Mouse (Mus musculus): ENCODE measurements around the gene Gfi1. TPM values are rescaled to one million over a fixed set of nuclear protein-coding genes. Genes with fewer than 3 reads are reported as not detected.

Gene Gfi1
- not detected in 2 replicates for polyA plus RNA-seq (2015; fragmentation: Nextera tagmentation; extraction: Ambion mirVana)

DNA sequence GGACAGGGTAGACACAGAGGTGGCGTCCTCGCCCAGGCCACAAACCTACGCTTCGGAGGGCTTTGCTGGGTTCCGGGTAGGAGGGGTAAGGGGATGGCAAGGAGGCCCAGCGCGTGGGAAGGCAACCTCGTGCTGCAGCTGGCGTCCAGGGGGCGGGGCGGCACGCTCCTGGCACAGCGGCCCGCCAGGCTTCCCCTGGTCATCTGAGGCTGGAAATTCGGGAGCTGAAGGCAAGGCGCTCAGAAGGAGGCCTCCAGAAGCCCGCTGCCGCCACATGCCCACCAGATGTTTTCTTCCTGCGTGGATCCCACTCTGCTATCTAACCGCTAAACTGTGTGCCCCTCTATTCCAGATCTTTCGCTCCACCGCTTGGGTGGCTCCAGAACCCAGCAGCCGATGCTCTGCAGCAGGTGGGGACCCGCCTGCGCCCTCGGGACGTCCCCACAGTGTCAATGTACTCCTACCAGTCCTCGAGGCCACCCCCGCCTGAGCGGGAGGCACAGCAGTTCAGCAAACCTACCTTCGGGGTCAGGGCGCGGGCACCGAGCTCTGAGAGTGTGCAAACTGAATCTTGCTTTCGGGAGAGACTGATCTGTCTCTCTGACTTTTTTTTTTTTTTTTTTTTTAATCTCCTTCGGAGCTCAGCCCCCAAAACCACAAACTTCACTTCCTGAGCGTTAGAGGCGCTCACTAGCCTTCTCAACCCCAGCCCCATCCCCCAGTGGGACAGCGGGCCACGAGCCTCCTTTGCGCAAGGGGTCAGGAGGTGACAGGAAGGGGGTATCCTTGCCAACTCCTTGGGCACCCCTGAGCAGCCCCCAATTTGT lies at the start of gene Gfi1:
Gene Gfi1 (minus strand): TSS at position 602 of the 827 bp plus-strand sequence.
- Histone ChIP-seq H3K27me3 (ENCODE audit: control insufficient read depth, insufficient read depth, low read depth, low read length) (peaks cover 50% of the 10 kb centered on the region), H3K4me2 (ENCODE audit: low read length) (peak within 1 kb of the TSS; percentile 37), H3K4me1 (ENCODE audit: control insufficient read depth, insufficient read depth, low read length) (peaks cover 34% of the 10 kb centered on the region), H3K9me3 (replicated peaks; ENCODE audit: control insufficient read depth, low read length, poor library complexity, severe bottlenecking) (no peaks in the 10 kb centered on the region), H3K27ac (ENCODE audit: low read length) (no peak within 1 kb of the TSS), H3K36me3 (ENCODE audit: control insufficient read depth, insufficient read depth, low read length) (no peaks in the 10 kb centered on the region), H3K9ac (ENCODE audit: low read depth, low read length) (no peak within 1 kb of the TSS), H3K4me3 (ENCODE audit: low read depth, low read length) (peak within 1 kb of the TSS; percentile 12)
- WGBS: under 1% methylated on average over 36 of the region's 41 CpGs
- ATAC-seq: no peak

DNA sequence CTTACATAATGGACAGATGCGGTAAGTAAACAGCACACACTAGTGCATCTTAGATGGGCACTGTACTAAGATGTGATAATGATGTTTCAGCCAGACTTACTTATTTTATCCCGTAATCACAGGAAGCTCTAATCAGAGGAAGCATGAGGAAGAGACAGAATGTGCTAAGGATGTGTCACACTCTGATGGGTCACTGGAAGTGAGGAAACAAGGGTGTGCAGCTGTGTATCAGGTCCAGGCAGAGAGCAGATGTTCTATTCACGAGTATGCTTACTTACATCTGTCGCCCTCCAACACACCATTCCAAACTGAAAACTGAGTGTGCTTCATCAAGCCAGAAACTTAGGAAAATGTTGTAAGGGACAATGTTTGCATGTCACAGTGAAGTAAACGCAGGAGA lies 46.2 kb upstream of the Gfi1 start:
- Histone ChIP-seq H3K36me3 (ENCODE audit: control insufficient read depth, insufficient read depth, low read length) (no peaks in the 10 kb centered on the region), H3K27ac (ENCODE audit: low read length) (no peak overlapping the region), H3K4me1 (ENCODE audit: control insufficient read depth, insufficient read depth, low read length) (no peaks in the 10 kb centered on the region), H3K4me2 (ENCODE audit: low read length) (no peak overlapping the region), H3K9ac (ENCODE audit: low read depth, low read length) (no peak overlapping the region), H3K4me3 (ENCODE audit: low read depth, low read length) (no peak overlapping the region), H3K27me3 (ENCODE audit: control insufficient read depth, insufficient read depth, low read depth, low read length) (no peaks in the 10 kb centered on the region), H3K9me3 (replicated peaks; ENCODE audit: control insufficient read depth, low read length, poor library complexity, severe bottlenecking) (no peaks in the 10 kb centered on the region)
- no peak for ATAC-seq
- WGBS: 86% methylated on average over 5 of the region's 5 CpGs

DNA sequence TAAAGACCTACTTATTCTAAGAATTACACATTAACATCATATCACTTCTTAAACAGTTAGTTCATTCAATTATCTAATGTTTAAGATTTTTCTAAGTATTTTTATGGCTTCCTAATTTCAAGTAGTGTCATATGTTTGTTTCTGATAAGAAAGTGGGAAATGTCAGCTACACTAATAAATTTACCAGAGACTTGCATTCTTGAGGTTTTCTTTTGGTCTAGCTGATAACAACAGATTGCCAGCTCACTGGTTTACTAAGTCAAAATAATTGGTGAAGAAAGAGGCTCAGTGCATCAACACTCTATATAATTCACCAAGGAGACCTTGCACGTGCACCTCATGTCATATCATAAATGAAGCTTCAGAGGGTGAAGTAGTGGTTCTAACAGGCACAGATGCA lies 42.4 kb upstream of the Gfi1 start:
- no peaks in the 10 kb centered on the region for H3K27me3 ChIP-seq (ENCODE audit: control insufficient read depth, insufficient read depth, low read depth, low read length)
- no peaks in the 10 kb centered on the region for H3K4me1 ChIP-seq (ENCODE audit: control insufficient read depth, insufficient read depth, low read length)
- ATAC-seq: no peak
- H3K9me3 ChIP-seq (replicated peaks; ENCODE audit: control insufficient read depth, low read length, poor library complexity, severe bottlenecking): no peaks in the 10 kb centered on the region
- H3K4me2 ChIP-seq (ENCODE audit: low read length): no peak overlapping the region
- no peaks in the 10 kb centered on the region for H3K36me3 ChIP-seq (ENCODE audit: control insufficient read depth, insufficient read depth, low read length)
- no peak overlapping the region for H3K27ac ChIP-seq (ENCODE audit: low read length)
- H3K4me3 ChIP-seq (ENCODE audit: low read depth, low read length): no peak overlapping the region
- H3K9ac ChIP-seq (ENCODE audit: low read depth, low read length): no peak overlapping the region
- 97% methylated on average over 1 of the region's 1 CpGs for WGBS

DNA sequence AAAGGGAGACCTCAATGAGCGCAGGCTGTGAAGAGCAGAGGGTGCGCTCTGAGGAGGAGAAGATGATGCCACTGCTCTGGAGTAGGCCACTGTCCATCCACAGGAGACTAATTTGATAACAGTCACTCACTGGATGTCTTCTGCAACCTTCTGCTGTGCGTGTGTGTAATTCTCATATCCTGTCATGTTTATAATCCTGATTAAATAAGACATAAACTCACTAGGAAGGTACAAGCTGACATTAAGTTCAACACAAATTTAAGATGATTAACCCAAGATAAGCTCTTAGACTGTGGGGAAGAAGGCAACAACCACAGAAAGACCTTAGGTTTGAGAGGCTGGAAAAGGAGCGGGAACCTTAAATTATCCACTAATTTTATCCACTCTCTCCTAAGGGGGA lies 40.1 kb upstream of the Gfi1 start:
- ATAC-seq: no peak
- Histone ChIP-seq H3K9me3 (replicated peaks; ENCODE audit: control insufficient read depth, low read length, poor library complexity, severe bottlenecking) (no peaks in the 10 kb centered on the region), H3K27me3 (ENCODE audit: control insufficient read depth, insufficient read depth, low read depth, low read length) (no peaks in the 10 kb centered on the region), H3K27ac (ENCODE audit: low read length) (no peak overlapping the region), H3K4me2 (ENCODE audit: low read length) (no peak overlapping the region), H3K4me3 (ENCODE audit: low read depth, low read length) (no peak overlapping the region), H3K36me3 (ENCODE audit: control insufficient read depth, insufficient read depth, low read length) (no peaks in the 10 kb centered on the region), H3K9ac (ENCODE audit: low read depth, low read length) (no peak overlapping the region), H3K4me1 (ENCODE audit: control insufficient read depth, insufficient read depth, low read length) (no peaks in the 10 kb centered on the region)
- 93% methylated on average over 4 of the region's 4 CpGs for WGBS

DNA sequence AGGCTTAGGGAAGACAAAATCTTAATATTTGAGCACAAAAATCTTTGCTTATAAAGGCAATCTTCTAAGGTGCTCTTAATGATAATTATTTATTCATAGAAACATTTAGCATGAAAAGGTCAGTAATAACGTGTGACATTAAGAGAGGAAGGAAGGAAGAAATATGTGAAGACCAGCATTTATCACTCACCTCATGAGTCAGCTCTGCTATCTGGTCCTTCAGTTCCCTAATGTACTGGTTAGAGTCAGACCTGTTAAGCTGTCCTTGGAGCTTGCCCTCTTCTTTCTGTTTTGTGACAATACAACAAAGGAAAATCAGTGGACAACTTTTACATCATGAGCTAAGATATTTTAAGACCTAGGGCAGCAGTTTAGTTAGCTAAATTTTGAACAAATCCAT lies 38.6 kb upstream of the Gfi1 start:
- Histone ChIP-seq H3K4me2 (ENCODE audit: low read length) (no peak overlapping the region), H3K27ac (ENCODE audit: low read length) (no peak overlapping the region), H3K4me3 (ENCODE audit: low read depth, low read length) (no peak overlapping the region), H3K36me3 (ENCODE audit: control insufficient read depth, insufficient read depth, low read length) (no peaks in the 10 kb centered on the region), H3K27me3 (ENCODE audit: control insufficient read depth, insufficient read depth, low read depth, low read length) (no peaks in the 10 kb centered on the region), H3K9ac (ENCODE audit: low read depth, low read length) (no peak overlapping the region), H3K9me3 (replicated peaks; ENCODE audit: control insufficient read depth, low read length, poor library complexity, severe bottlenecking) (no peaks in the 10 kb centered on the region), H3K4me1 (ENCODE audit: control insufficient read depth, insufficient read depth, low read length) (no peaks in the 10 kb centered on the region)
- ATAC-seq: no peak
- WGBS: 90% methylated on average over 1 of the region's 1 CpGs

DNA sequence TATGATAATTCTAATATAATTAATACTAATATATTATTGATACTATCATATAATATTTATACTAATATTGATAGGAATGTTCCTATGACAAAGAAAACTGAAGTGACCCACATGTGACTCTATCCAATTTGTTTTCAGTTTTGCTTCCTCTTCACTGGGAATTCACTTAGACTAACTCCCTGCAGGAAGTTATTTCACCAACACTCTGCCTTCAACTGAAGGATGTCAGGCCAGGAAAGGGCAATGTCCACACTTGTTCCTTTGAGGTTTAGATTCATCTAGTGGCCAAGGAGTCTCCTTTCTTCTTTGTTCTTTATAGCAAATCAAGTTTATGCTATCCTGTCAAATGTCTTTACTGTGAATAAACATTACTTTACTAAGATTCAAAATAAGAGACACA lies 37.8 kb upstream of the Gfi1 start:
- H3K4me1 ChIP-seq (ENCODE audit: control insufficient read depth, insufficient read depth, low read length): no peaks in the 10 kb centered on the region
- H3K36me3 ChIP-seq (ENCODE audit: control insufficient read depth, insufficient read depth, low read length): no peaks in the 10 kb centered on the region
- H3K27ac ChIP-seq (ENCODE audit: low read length): no peak overlapping the region
- no peak overlapping the region for H3K9ac ChIP-seq (ENCODE audit: low read depth, low read length)
- no peak overlapping the region for H3K4me2 ChIP-seq (ENCODE audit: low read length)
- H3K9me3 ChIP-seq (replicated peaks; ENCODE audit: control insufficient read depth, low read length, poor library complexity, severe bottlenecking): no peaks in the 10 kb centered on the region
- no peak for ATAC-seq
- no peaks in the 10 kb centered on the region for H3K27me3 ChIP-seq (ENCODE audit: control insufficient read depth, insufficient read depth, low read depth, low read length)
- H3K4me3 ChIP-seq (ENCODE audit: low read depth, low read length): no peak overlapping the region

DNA sequence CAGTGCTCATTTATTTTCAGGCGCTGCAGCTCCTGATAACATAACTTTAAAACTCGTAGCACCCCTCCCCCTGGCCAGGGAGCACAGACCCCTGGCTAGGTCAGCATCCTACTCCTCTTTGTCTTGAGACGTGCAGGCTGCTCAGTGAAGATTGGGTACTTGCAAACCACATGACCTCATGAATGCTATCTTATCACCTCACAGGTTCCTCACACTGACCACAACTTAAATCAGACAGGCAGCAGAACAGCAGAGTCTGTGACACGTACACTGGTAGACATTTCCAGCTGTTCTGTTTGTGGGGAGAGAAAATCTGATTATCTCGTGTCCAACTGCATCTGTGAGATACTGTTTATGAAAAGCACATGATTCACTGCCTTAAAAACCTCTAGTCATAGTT lies 33.3 kb upstream of the Gfi1 start:
- Histone ChIP-seq H3K4me1 (ENCODE audit: control insufficient read depth, insufficient read depth, low read length) (no peaks in the 10 kb centered on the region), H3K4me3 (ENCODE audit: low read depth, low read length) (no peak overlapping the region), H3K27me3 (ENCODE audit: control insufficient read depth, insufficient read depth, low read depth, low read length) (no peaks in the 10 kb centered on the region), H3K27ac (ENCODE audit: low read length) (no peak overlapping the region), H3K9me3 (replicated peaks; ENCODE audit: control insufficient read depth, low read length, poor library complexity, severe bottlenecking) (no peaks in the 10 kb centered on the region), H3K4me2 (ENCODE audit: low read length) (no peak overlapping the region), H3K36me3 (ENCODE audit: control insufficient read depth, insufficient read depth, low read length) (no peaks in the 10 kb centered on the region), H3K9ac (ENCODE audit: low read depth, low read length) (no peak overlapping the region)
- ATAC-seq: no peak
- 72% methylated on average over 5 of the region's 5 CpGs for WGBS

DNA sequence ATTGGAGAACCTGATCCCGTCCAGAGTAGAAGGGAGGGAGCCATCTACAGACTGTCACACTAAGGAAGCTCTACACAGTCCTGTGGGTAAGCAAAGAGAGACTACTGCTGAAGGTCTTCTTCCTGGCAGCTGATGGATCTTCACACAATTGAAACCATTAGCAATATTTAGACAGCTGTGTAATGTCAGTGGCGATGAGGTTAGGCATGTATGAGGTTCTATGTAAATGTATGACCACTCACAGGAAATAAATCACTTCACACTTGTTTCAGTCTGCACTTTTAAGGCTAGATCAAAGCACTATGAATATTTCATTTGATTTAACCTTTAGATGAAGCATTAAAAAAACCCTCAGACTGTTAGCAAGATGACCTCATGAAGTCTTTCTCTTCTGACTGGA lies 30.2 kb upstream of the Gfi1 start:
- ATAC-seq: no peak
- no peak overlapping the region for H3K4me3 ChIP-seq (ENCODE audit: low read depth, low read length)
- WGBS: 77% methylated on average over 2 of the region's 2 CpGs
- H3K9ac ChIP-seq (ENCODE audit: low read depth, low read length): no peak overlapping the region
- H3K4me2 ChIP-seq (ENCODE audit: low read length): no peak overlapping the region
- no peak overlapping the region for H3K27ac ChIP-seq (ENCODE audit: low read length)
- H3K9me3 ChIP-seq (replicated peaks; ENCODE audit: control insufficient read depth, low read length, poor library complexity, severe bottlenecking): no peaks in the 10 kb centered on the region
- H3K4me1 ChIP-seq (ENCODE audit: control insufficient read depth, insufficient read depth, low read length): no peaks in the 10 kb centered on the region
- no peaks in the 10 kb centered on the region for H3K36me3 ChIP-seq (ENCODE audit: control insufficient read depth, insufficient read depth, low read length)
- H3K27me3 ChIP-seq (ENCODE audit: control insufficient read depth, insufficient read depth, low read depth, low read length): no peaks in the 10 kb centered on the region

DNA sequence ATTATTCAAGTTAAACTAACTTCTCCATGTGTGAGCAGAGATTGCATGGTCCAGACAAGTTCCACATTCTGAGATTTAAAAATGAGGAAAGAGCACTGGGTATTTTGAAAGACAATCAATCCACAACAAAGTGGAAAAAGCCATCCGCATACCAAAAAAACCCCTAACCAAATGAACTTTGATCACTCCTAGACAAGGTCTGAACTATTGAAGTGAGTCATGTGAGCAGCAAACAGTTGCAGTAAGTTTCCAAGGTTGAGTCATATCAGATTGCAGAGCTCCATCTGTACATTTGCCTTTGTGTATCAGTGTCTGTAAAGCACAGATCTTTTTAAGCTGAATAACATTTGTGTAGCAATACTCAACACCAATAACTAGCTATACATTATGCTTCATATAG lies 28.9 kb upstream of the Gfi1 start:
- H3K36me3 ChIP-seq (ENCODE audit: control insufficient read depth, insufficient read depth, low read length): no peaks in the 10 kb centered on the region
- H3K27me3 ChIP-seq (ENCODE audit: control insufficient read depth, insufficient read depth, low read depth, low read length): no peaks in the 10 kb centered on the region
- no peak overlapping the region for H3K4me3 ChIP-seq (ENCODE audit: low read depth, low read length)
- ATAC-seq: no peak
- no peaks in the 10 kb centered on the region for H3K9me3 ChIP-seq (replicated peaks; ENCODE audit: control insufficient read depth, low read length, poor library complexity, severe bottlenecking)
- H3K4me1 ChIP-seq (ENCODE audit: control insufficient read depth, insufficient read depth, low read length): no peaks in the 10 kb centered on the region
- no peak overlapping the region for H3K9ac ChIP-seq (ENCODE audit: low read depth, low read length)
- H3K4me2 ChIP-seq (ENCODE audit: low read length): no peak overlapping the region
- H3K27ac ChIP-seq (ENCODE audit: low read length): no peak overlapping the region
- WGBS: 97% methylated on average over 1 of the region's 1 CpGs

Measured in midbrain, embryonic 16.5 days (tissue).